Mouse (Mus musculus): ENCODE measurements around the gene Brpf3. TPM values are rescaled to one million over a fixed set of nuclear protein-coding genes. Genes with fewer than 3 reads are reported as not detected.
A peak's percentile ranks its signal among the peaks of the same experiment; 100 is the strongest.

The Brpf3 gene
- total and polyA plus RNA-seq, 3 experiments: 0.40 to 12.1 (median 1.5) TPM

DNA sequence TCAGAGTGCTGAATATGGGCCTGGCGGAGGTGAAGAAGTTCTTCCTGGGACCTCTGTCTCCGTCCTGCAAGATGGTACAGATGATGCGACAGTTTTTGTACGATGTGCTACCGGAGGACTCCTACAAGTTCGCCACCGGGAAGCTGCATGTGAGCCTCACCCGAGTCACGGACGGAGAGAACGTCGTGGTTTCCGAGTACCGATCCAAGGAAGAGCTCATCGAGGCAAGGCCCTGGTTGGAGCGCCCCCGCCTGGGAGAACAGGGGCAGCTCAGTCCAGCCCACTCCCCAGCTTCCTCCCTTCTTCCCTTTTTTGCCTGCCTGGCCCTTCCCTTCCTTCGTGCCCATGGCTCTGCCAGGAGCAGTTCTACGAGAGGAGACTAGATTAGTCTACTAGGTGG is 75.9 kb downstream of the Brpf3 start:
- in situ Hi-C loops (cut with MboI; ENCODE audit: low pct_ligation_motif_present, low pct_unique_long_range_greater_than_20kb, low sequenced_read_pairs) (loop anchor here (10.0 kb wide), 1 partner anchor 102 kb away; no protein-coding TSS in a partner anchor), dilution Hi-C loops (cut with MboI; ENCODE audit: extremely low pct_ligation_motif_present, extremely low pct_unique_long_range_greater_than_20kb, low sequenced_read_pairs) (no loop called here)
- Histone ChIP-seq H3K9ac (ENCODE audit: insufficient read depth, low read depth) (no peak overlapping the region), H3K4me2 (ENCODE audit: insufficient read depth, low read depth, poor library complexity, severe bottlenecking) (no peak overlapping the region), H3K4me3 (replicated peaks in 1 of 3; ENCODE audit: low read depth in 2 of 3, low read length in 2 of 3, poor library complexity in 1 of 3) (no peak overlapping the region), H3K27me3 (replicated peaks) (peaks cover 25% of the 10 kb centered on the region), H3K79me2 (replicated peaks; ENCODE audit: control insufficient read depth, extremely low read depth, insufficient read depth, poor library complexity, severe bottlenecking) (no peaks in the 10 kb centered on the region), H3K4me1 (ENCODE audit: control insufficient read depth in 1 of 2, insufficient read depth in 2 of 2) (peaks cover 0 to 4% of the 10 kb centered on the region in 2 experiments; a peak in 2 of 4 replicates), H3K27ac (ENCODE audit: insufficient read depth, low read depth) (no peak overlapping the region), H3K36me3 (replicated peaks in 1 of 2; ENCODE audit: control insufficient read depth in 1 of 2, insufficient read depth in 1 of 2, low read length in 1 of 2) (no peaks in the 10 kb centered on the region), H3K9me3 (replicated peaks; ENCODE audit: low read length) (no peaks in the 10 kb centered on the region)
- TF ChIP-seq MAFK (IDR thresholded peaks at IDR 0.05; ENCODE audit: insufficient replicate concordance, low read length): no peak
- peak; percentile 15 to 52; a peak in 2 of 4 replicates for TF ChIP-seq CTCF (conservative IDR thresholded peaks at IDR 0.05 in 1 of 2, IDR thresholded peaks at IDR 0.05 in 1 of 2; ENCODE audit: low read depth in 2 of 2, low read length in 2 of 2)
- TF ChIP-seq NRF1 (IDR thresholded peaks at IDR 0.05; ENCODE audit: low read depth, low read length): no peak
- TF ChIP-seq ETS1 (conservative IDR thresholded peaks at IDR 0.05; ENCODE audit: low read depth, low read length): no peak
- no peak for TF ChIP-seq SMC3 (IDR thresholded peaks at IDR 0.05; ENCODE audit: low read depth, low read length)
- DNase-seq (ENCODE audit: extremely low read depth): no peak

DNA sequence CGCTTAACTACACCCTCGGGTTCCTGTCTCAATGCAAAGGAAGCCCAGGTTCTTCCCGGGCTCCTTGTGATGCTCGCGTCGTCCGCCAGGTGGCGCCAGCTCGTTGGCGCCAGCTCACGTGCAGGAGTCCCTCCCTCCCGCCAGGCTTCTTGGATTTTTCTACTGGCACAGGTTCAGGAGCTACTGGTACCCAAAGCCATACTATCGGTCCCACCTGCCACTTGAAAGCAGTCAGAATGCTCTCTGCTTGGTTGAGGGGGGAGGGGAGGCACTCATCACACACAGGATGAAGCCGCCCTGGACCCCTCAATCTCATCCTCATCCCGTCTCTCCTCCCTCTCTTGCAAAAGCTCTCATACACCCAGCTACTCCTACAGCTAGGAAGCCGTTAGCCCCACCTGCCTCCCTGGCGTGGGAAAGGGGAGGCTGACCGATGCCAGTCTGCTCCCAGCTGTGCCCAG is 79.1 kb downstream of the Brpf3 start:
- H3K4me3 ChIP-seq (replicated peaks in 1 of 3; ENCODE audit: low read depth in 2 of 3, low read length in 2 of 3, poor library complexity in 1 of 3): no peak overlapping the region
- no peaks in the 10 kb centered on the region for H3K9me3 ChIP-seq (replicated peaks; ENCODE audit: low read length)
- H3K9ac ChIP-seq (ENCODE audit: insufficient read depth, low read depth): no peak overlapping the region
- dilution Hi-C loops (cut with MboI; ENCODE audit: extremely low pct_ligation_motif_present, extremely low pct_unique_long_range_greater_than_20kb, low sequenced_read_pairs) (no loop called here), in situ Hi-C loops (cut with MboI; ENCODE audit: low pct_ligation_motif_present, low pct_unique_long_range_greater_than_20kb, low sequenced_read_pairs) (loop anchor here (10.0 kb wide), 1 partner anchor 105 kb away; no protein-coding TSS in a partner anchor)
- no peaks in the 10 kb centered on the region for H3K79me2 ChIP-seq (replicated peaks; ENCODE audit: control insufficient read depth, extremely low read depth, insufficient read depth, poor library complexity, severe bottlenecking)
- no peak overlapping the region for H3K4me2 ChIP-seq (ENCODE audit: insufficient read depth, low read depth, poor library complexity, severe bottlenecking)
- no peaks in the 10 kb centered on the region for H3K36me3 ChIP-seq (replicated peaks in 1 of 2; ENCODE audit: control insufficient read depth in 1 of 2, insufficient read depth in 1 of 2, low read length in 1 of 2)
- peaks cover 0 to 16% of the 10 kb centered on the region in 2 experiments; a peak in 2 of 4 replicates for H3K4me1 ChIP-seq (ENCODE audit: control insufficient read depth in 1 of 2, insufficient read depth in 2 of 2)
- H3K27ac ChIP-seq (ENCODE audit: insufficient read depth, low read depth): no peak overlapping the region
- peaks cover 17% of the 10 kb centered on the region for H3K27me3 ChIP-seq (replicated peaks)
- DNase-seq (ENCODE audit: extremely low read depth): no peak
- TF ChIP-seq JUN (IDR thresholded peaks at IDR 0.05; ENCODE audit: insufficient read depth, low read depth, low read length) (no peak), SMC3 (IDR thresholded peaks at IDR 0.05; ENCODE audit: low read depth, low read length) (peak; percentile 65), RCOR1 (conservative IDR thresholded peaks at IDR 0.05; ENCODE audit: low read depth, low read length) (no peak), UBTF (IDR thresholded peaks at IDR 0.05; ENCODE audit: low read depth, low read length) (no peak), HCFC1 (IDR thresholded peaks at IDR 0.05; ENCODE audit: low read depth, low read length) (no peak), USF2 (conservative IDR thresholded peaks at IDR 0.05; ENCODE audit: low read depth, low read length) (no peak), SIN3A (IDR thresholded peaks at IDR 0.05; ENCODE audit: low read length) (no peak), TCF12 (IDR thresholded peaks at IDR 0.05; ENCODE audit: low read depth, low read length) (no peak), ZKSCAN1 (IDR thresholded peaks at IDR 0.05; ENCODE audit: borderline replicate concordance, low read depth, low read length) (no peak), GABPA (IDR thresholded peaks at IDR 0.05; ENCODE audit: insufficient replicate concordance, low read depth, low read length) (no peak), NRF1 (IDR thresholded peaks at IDR 0.05; ENCODE audit: low read depth, low read length) (no peak), RAD21 (IDR thresholded peaks at IDR 0.05; ENCODE audit: low read depth, low read length) (peak; percentile 44), BHLHE40 (IDR thresholded peaks at IDR 0.05; ENCODE audit: low read depth, low read length) (peak; percentile 96), EP300 (IDR thresholded peaks at IDR 0.05; ENCODE audit: low read length) (no peak), ELF1 (IDR thresholded peaks at IDR 0.05; ENCODE audit: low read depth, low read length) (no peak), IRF4 (IDR thresholded peaks at IDR 0.05; ENCODE audit: low read depth, low read length) (no peak), KAT2A (IDR thresholded peaks at IDR 0.05; ENCODE audit: insufficient replicate concordance, low read length) (no peak), MYC (IDR thresholded peaks at IDR 0.05; ENCODE audit: low read depth, low read length) (no peak), MXI1 (IDR thresholded peaks at IDR 0.05; ENCODE audit: low read depth, low read length) (no peak), ZNF384 (IDR thresholded peaks at IDR 0.05; ENCODE audit: low read depth, low read length) (no peak), CTCF (conservative IDR thresholded peaks at IDR 0.05 in 1 of 2, IDR thresholded peaks at IDR 0.05 in 1 of 2; ENCODE audit: low read depth in 2 of 2, low read length in 2 of 2) (peak; percentile 46 to 73), TBP (conservative IDR thresholded peaks at IDR 0.05; ENCODE audit: low read depth, low read length) (no peak), MEF2A (IDR thresholded peaks at IDR 0.05; ENCODE audit: borderline replicate concordance, low read depth, low read length) (no peak), MAX (IDR thresholded peaks at IDR 0.05; ENCODE audit: low read length) (no peak), ZMIZ1 (IDR thresholded peaks at IDR 0.05; ENCODE audit: low read depth, low read length) (no peak), JUND (conservative IDR thresholded peaks at IDR 0.05; ENCODE audit: low read depth, low read length) (no peak), MAZ (IDR thresholded peaks at IDR 0.05; ENCODE audit: low read depth, low read length) (no peak), ZC3H11A (IDR thresholded peaks at IDR 0.05; ENCODE audit: low read depth, low read length) (no peak), NELFE (IDR thresholded peaks at IDR 0.05; ENCODE audit: low read depth, low read length) (no peak), POLR2A (IDR thresholded peaks at IDR 0.05; ENCODE audit: low read depth, low read length) (no peak), USF1 (IDR thresholded peaks at IDR 0.05; ENCODE audit: low read depth, low read length) (no peak)
